Mouse (Mus musculus) testis, postnatal 14 days (tissue): ENCODE data around the gene Ano8.
A peak's percentile ranks its signal among the peaks of the same experiment; 100 is the strongest.

Source experiments
- DNase-seq: peaks from one replicate; pipeline ENCODE4 v3.0.0; 2021; ENCODE audit warnings: low spot score

The Ano8 gene

DNA sequence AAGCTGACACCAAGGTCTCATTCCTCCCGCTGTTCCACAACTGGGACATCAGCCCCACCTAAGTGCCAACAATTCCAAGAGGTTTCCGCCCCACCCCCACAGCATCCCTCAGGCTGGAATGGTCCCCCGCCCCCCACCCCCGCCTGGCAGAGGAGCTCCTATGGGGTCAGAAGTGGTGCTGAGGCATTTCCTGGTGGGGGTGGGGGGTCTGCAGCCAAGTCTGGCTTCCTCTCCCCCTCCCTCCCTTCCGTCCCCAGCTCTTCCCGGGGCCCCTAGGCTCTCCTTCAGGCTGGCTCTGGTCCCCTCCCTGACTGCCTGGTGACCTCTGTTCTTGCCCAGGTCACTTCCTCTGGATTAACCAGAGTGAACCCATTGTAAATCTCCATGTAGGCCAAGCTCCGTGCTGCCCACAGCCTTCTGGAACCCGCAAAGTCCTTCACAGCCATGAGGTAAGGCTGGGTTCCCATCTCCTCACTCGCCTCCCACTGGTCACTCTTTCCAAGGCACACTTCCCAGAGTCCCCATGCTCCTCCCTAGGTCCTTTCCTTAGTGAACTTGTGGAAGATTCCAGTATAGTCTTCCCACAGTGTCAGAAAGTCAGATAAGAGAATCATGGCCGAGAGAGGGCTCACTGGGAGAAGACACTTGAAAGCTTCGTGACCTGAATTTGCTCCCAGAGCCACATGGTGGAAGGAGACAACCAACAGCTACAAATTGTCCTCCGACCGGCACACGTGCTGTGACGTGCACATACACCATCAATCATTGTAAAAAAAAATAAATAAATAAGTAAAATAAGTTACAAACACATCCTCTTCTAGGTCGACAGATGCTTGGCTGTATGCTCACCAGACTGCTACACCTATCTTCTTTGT, 13.3 kb upstream of the Ano8 start:
- no peak for DNase-seq

- DNase-seq, result no peak
Measured at GRCm38 (mm10) chr8:71497881-71498501, 12.2 kb upstream of the Ano8 start.

DNA sequence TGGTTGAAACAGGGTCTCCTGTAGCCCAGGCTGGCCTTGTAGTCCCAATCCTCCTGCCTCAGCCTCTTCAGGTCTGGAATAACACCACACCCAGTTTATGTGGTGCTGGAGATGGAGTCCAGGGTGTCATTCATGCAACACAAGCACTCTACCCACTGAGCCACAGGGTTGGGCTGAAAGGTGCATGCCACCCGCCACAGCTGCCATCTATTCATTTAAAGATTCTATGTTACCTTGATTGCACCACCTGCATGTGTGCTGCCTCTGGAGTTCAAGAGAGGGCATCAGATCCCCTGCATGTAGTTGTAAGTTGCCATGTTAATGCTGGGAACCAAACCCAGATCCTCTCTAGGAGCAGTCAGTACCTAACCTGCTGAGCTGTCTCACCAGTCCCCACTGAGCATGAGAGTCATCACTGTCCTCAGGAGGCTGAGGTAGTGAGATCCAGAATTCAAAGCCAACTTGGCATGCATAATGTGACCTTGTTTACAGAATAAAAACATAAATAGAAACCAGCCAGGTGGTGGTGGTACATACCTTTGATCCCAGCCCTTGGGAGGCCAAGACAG, 11.4 kb upstream of the Ano8 start:
- DNase-seq, result no peak

DNA sequence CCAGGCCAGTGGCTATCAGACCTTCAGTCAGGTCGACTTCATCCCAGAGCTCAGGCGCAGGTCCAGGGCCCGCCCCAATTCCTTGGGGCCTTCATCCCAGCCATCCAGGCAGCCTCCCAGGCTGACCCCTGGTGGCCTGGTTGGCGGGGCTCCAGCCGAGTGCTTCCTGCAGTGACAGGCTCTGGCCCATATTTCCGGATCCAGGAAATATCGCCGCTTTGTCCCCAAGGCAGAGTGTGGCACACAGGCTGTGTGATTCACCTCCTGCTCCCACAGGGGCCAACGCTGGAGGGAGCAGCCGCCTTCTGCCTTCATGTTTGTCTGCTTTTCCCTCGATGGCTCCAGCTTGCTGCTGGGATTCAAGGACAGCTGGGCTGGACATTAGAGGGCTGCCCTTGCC, 10.7 kb upstream of the Ano8 start:
- peak; percentile 69 for DNase-seq

DNA sequence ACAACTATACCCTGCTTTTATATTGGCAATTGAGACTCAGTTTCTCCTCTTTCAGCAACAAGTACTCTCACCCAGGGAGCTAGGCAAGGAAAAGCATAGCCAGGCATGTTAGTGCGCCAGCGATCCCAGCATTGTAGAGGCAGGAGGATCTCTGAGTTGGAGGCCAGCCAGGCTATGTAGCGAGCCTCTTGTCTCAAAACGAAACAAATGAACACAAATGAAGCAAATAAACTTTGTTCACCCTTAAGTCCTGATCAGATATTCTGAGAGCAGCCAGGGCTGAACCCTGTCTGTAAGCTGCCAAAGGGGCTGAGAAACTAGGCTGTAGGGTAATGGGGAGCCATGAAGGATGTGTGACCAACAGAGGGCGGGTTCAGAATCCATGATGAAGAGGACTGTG, 10.0 kb upstream of the Ano8 start:
- no peak for DNase-seq

- peak; percentile 80 for DNase-seq
Measured at GRCm38 (mm10) chr8:71495039-71495438, 9.3 kb upstream of the Ano8 start.

GRCm38 (mm10) chr8:71488454-71488853, 2.7 kb upstream of the Ano8 start:
- DNase-seq, result peak; percentile 91

- peak; percentile 82 for DNase-seq
Measured at GRCm38 (mm10) chr8:71487691-71488445, 2.1 kb upstream of the Ano8 start, which contains the start of gene Gtpbp3. Gene Gtpbp3, plus strand, starts transcription at chr8:71488103.

GRCm38 (mm10) chr8:71486136-71486529, 370 bp upstream of the Ano8 start:
- no peak for DNase-seq

DNA sequence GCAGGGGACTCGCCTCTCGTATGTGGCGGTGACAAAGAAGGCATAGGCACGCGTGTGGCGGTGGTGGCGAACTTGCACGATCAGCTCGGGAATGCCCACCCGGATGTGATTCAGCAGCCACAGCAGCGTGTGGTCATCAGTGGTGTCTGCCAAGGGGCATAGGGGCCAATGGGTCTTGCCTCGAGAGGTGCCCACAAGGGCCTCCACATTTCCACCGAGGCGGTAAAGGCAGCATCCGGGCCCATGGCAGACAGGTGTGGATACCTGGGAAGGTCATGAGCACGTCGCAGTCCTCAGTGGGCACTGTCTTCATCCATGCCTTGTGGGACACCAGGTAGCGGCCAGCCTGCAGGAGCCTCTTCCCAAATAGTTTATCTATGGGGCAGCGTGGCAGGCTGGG, 1.0 kb downstream of the Ano8 start:
- DNase-seq, result no peak

- peak; percentile 85 for DNase-seq
Measured at GRCm38 (mm10) chr8:71483932-71484331, 1.8 kb downstream of the Ano8 start.

- DNase-seq, result no peak
Measured at GRCm38 (mm10) chr8:71478943-71479342, 6.8 kb downstream of the Ano8 start.

GRCm38 (mm10) chr8:71477196-71477845, 8.4 kb downstream of the Ano8 start:
- no peak for DNase-seq

GRCm38 (mm10) chr8:71476099-71476940, 9.4 kb downstream of the Ano8 start:
- peak; percentile 80 for DNase-seq

DNA sequence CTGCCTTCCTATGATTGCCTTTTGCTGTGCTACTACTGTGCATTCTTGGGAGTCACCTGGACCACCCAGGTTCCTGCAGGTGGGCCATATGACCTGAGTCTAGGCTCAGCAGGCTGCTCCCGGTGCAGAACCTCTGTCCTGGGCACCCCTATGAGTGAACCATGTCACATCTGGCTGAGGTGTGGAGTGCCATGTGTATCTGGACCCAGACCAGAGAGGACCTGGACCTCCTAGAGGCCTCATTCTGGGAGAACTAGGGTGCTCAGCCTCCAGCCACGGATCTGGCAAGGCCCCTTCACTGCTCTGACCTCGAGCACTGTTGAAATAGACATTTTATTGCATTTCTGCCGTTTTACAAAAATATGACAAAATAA, 10.1 kb downstream of the Ano8 start:
- DNase-seq, result no peak

GRCm38 (mm10) chr8:71474785-71475701, 10.7 kb downstream of the Ano8 start:
- no peak for DNase-seq

DNA sequence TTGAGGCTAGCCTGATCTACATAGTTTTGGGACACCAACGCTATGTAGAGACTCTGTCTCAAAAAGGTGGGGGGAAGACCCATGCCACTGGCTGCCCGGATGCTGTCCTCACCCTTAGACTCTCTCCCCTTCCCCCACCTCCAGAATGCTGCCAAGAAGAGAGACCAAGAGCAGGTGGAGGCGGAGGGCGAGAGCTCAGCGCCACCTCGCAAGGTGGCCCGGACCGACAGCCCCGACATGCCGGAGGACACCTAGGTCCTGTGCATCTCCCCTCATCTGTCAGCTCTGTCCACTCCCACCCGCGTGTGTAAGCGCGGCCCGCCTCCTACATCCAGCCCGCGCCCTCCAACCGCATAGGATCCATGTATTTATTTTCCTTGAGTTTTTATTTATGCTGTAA, 11.4 kb downstream of the Ano8 start:
- DNase-seq, result no peak

GRCm38 (mm10) chr8:71472601-71473386, 13.0 kb downstream of the Ano8 start:
- DNase-seq, result no peak

GRCm38 (mm10) chr8:71471861-71472260, 13.9 kb downstream of the Ano8 start:
- DNase-seq, result no peak
